Mouse (Mus musculus) lung, postnatal 0 days (tissue): ENCODE measurements around the gene Cmss1. TPM values are rescaled to one million over a fixed set of nuclear protein-coding genes. Genes with fewer than 3 reads are reported as not detected.

ENCODE experiments used
- ATAC-seq: fragments of 200-750 bp; cut with Nextera tagmentation; 2 replicates; pipeline ENCODE4 v1.8.0; 2017; ENCODE audit warnings: moderate library complexity
- DNase-seq: peaks from one replicate; pipeline ENCODE4 v3.0.0-alpha.2; 2016; ENCODE audit warnings: low spot score
- H3K27ac ChIP-seq: fragments of 300-500 bp; sonication (generic); 2 replicates; pipeline ENCODE4 v1.5.1; 2014; ENCODE audit warnings: antibody characterized with exemption, mild to moderate bottlenecking, low read length, mixed read lengths
- H3K27me3 ChIP-seq: fragments of 300-500 bp; sonication (generic); replicated peaks from 2 replicates; pipeline ENCODE4 v1.6.1; 2014; ENCODE audit warnings: low read length, mixed read lengths; ENCODE audit not compliant: insufficient read depth
- H3K36me3 ChIP-seq: fragments of 300-500 bp; sonication (generic); 2 replicates; pipeline ENCODE4 v1.6.1; 2014; ENCODE audit warnings: low read length, mixed read lengths; ENCODE audit not compliant: insufficient read depth
- H3K4me1 ChIP-seq: fragments of 300-500 bp; sonication (generic); 2 replicates; pipeline ENCODE4 v1.6.1; 2014; ENCODE audit warnings: antibody characterized with exemption, low read depth, low read length, mixed read lengths; ENCODE audit not compliant: insufficient read depth
- H3K4me2 ChIP-seq: fragments of 300-500 bp; sonication (generic); replicated peaks from 2 replicates; pipeline ENCODE4 v1.6.1; 2014; ENCODE audit warnings: low read depth, mild to moderate bottlenecking, low read length, moderate library complexity, mixed read lengths
- H3K4me3 ChIP-seq: fragments of 300-500 bp; sonication (generic); 2 replicates; pipeline ENCODE4 v1.5.1; 2014; ENCODE audit warnings: low read depth, low read length
- H3K9ac ChIP-seq: fragments of 300-500 bp; sonication (generic); replicated peaks from 2 replicates; pipeline ENCODE4 v1.6.1; 2014; ENCODE audit warnings: low read depth, mild to moderate bottlenecking
- H3K9me3 ChIP-seq: fragments of 300-500 bp; sonication (generic); 2 replicates; pipeline ENCODE4 v1.6.1; 2016; ENCODE audit warnings: low read length, mixed read lengths
- CTCF ChIP-seq: IDR thresholded peaks from 2 replicates; pipeline ENCODE4 v1.5.1; 2016; ENCODE audit warnings: antibody characterized with exemption, mild to moderate bottlenecking
- EP300 ChIP-seq: IDR thresholded peaks from 2 replicates; pipeline ENCODE4 v1.6.1; 2016; ENCODE audit warnings: antibody characterized with exemption, mild to moderate bottlenecking, control low read depth
- WGBS: fragments of 180-500 bp; shearing (Covaris S2); extraction: QIAGEN DNeasy Blood & Tissue Kit; methylation state at CpG from one replicate; pipeline ENCODE4 v1.1.7; 2014; 5-methylcytosine and 5-hydroxymethylcytosine counted together
- polyA plus RNA-seq: library from polyadenylated mRNA; unstranded; fragments of >200 nt; fragmentation: Nextera tagmentation; extraction: Ambion mirVana; gene quantifications from 2 replicates; pipeline ENCODE4 v1.2.1, GENCODE M21; 2015

Cmss1 gene
- polyA plus RNA-seq, 1 experiment from 2014 or later, result 23.1 TPM

DNA sequence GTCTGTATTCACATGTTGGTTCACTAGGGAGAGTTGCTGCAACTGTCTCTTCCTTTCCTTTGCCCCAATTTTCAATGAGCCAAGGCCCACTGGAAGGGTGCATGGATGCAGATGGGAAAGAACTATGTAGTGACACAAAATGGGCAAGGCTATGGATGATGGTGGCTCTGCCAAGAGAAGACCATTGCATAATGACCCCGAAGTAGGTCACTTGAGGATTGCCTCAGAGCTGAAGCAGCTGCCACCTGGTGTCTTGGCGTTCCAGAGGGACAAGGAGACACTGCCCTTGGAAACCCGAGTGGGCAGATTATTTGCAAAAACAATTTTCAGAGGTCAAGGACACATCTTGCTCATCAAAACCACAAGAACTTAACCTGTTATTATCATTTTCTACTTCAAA, 257.6 kb downstream of the Cmss1 start:
- Histone ChIP-seq H3K36me3 (no peaks in the 10 kb centered on the region), H3K27me3 (no peaks in the 10 kb centered on the region), H3K27ac (0 out of 2 replicates have a peak overlapping the region, but pooled peaks have one; percentile 26), H3K4me2 (no peak overlapping the region), H3K9ac (no peak overlapping the region), H3K4me3 (no peak overlapping the region), H3K9me3 (no peaks in the 10 kb centered on the region), H3K4me1 (no peaks in the 10 kb centered on the region)
- no peak for TF ChIP-seq CTCF
- no peak for TF ChIP-seq EP300
- peak; percentile 34; the same call in 1 of the 2 replicates for ATAC-seq
- 46% methylated on average over 3 of the region's 3 CpGs for WGBS
- DNase-seq, result no peak

DNA sequence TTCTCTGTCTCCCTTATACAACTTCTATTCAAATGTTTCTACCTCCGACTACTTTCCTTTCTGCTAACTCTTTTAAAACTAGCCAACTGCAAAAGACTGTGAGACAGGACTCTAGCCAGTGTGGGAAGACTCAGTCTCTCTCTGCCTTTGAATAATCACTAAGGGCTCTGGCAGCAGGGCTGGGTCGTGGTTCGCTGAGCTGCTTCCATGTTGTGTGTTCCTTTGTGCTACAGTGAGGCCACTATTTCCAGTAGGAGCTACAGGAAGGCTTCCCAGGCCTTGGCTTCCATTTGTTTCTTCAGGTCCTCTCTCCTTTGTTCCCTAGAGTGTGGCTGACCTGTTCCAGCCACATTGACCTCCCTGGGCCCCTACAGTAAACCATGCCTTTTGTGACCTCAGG, 260.4 kb downstream of the Cmss1 start:
- no peak for ATAC-seq
- no peak overlapping the region for H3K4me2 ChIP-seq
- H3K36me3 ChIP-seq, result no peaks in the 10 kb centered on the region
- no peak overlapping the region for H3K27ac ChIP-seq
- no peaks in the 10 kb centered on the region for H3K27me3 ChIP-seq
- H3K9me3 ChIP-seq, result no peaks in the 10 kb centered on the region
- TF ChIP-seq CTCF (no peak), EP300 (no peak)
- no peak overlapping the region for H3K9ac ChIP-seq
- 88% methylated on average over 3 of the region's 3 CpGs for WGBS
- no peak overlapping the region for H3K4me3 ChIP-seq
- no peaks in the 10 kb centered on the region for H3K4me1 ChIP-seq
- no peak for DNase-seq

DNA sequence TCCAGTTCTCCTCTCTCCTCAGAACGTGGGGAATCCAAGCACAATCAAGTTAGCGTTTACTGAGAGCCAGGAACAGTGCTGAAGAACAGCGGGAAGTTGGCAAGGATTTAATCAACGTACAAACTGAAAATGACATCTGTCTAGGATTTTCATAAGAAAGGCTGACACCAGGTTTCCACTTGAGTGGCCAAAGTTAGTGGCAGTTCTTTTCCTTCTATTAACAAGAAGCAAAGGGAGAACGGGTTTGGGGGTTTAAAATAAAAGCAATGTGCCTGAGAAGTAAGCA, 266.1 kb downstream of the Cmss1 start:
- H3K9me3 ChIP-seq, result no peaks in the 10 kb centered on the region
- WGBS, result 33% methylated on average over 5 of the region's 5 CpGs
- peak; percentile 47 for DNase-seq
- H3K4me1 ChIP-seq, result peaks cover 4% of the 10 kb centered on the region
- TF ChIP-seq CTCF, result no peak
- no peak for TF ChIP-seq EP300
- H3K4me2 ChIP-seq, result no peak overlapping the region
- no peak overlapping the region for H3K9ac ChIP-seq
- ATAC-seq, result no peak
- H3K27me3 ChIP-seq, result no peaks in the 10 kb centered on the region
- no peak overlapping the region for H3K4me3 ChIP-seq
- no peaks in the 10 kb centered on the region for H3K36me3 ChIP-seq
- no peak overlapping the region for H3K27ac ChIP-seq

DNA sequence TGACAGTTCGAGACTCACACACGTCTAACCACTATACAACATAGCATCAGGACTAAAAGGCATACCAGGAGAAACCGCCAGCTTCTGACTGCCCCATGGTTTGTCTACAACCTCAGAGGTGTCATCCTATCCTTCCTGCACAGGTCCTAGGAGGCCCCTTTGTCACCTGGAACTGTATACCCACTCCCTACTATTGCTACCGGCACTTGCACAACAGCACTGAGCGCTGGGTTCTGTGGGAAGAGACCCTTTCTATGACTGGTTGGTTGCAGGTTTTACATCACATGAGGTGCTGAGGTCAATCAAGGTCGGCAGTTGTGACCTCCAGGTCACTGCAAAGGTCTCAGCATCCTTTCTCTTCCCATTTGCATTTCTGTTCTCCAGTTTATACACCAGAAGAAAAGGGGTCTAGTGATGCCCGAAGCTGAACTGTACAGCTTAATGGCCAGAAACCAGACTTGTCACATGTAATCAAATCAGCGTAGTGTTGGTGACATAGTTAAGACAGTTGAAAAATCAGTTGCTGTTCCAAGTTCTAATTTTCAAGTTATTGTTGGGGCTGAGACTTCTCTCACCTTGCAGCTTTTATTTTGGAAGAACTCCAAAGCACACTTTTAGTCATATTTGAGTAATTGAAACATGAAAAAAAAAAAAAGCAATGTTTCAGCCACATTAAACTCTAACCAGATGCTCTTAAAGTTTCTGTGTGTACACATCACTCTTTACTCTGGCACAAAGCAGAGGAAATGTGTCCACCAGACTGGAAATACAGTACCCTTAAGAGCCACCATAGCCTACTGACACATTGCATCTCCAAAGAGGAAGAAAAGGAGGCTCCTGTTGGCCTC, 266.7 kb downstream of the Cmss1 start:
- Histone ChIP-seq H3K4me2 (no peak overlapping the region), H3K36me3 (no peaks in the 10 kb centered on the region), H3K27me3 (no peaks in the 10 kb centered on the region), H3K9me3 (no peaks in the 10 kb centered on the region), H3K9ac (no peak overlapping the region), H3K4me3 (no peak overlapping the region), H3K27ac (no peak overlapping the region), H3K4me1 (peaks cover 4% of the 10 kb centered on the region)
- 75% methylated on average over 8 of the region's 8 CpGs for WGBS
- ATAC-seq, result peak; percentile 68
- DNase-seq, result peak; percentile 34
- TF ChIP-seq EP300 (no peak), CTCF (no peak)

DNA sequence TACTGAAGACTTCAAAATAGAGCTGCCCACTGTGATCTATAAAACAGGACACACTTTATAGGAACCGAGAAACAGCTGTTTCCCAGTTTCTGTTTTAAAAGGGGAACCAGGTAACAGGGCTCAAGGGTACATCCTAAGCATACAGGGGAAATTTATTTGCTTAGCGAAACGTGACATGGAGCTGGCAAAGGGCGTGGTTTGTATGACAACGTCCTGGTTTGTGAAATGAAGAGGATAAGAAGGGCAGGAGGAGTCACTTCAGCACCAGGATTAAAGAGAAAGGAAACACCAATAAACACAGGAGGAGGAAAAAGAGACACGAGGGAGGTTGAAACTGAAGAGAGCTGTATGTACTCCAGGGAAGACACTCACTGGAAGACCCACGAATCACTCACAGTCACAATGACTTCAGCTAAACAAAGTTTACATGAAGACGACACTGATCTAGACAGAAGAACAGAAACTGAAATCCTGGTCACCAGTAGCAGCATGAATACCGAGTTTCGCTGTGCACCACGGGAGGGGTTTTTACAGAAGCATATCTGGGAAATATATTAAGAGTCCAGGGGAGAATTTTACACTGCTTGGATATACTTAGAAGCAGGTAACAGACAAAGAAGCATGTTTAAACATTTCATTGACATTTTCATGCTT, 269.8 kb downstream of the Cmss1 start:
- ATAC-seq (peak; percentile 28; the same call in 1 of the 2 replicates), DNase-seq (peak; percentile 56)
- Histone ChIP-seq H3K27me3 (no peaks in the 10 kb centered on the region), H3K4me2 (peak overlapping the region; percentile 15; the same call in 1 of the 2 replicates), H3K36me3 (no peaks in the 10 kb centered on the region), H3K4me1 (peaks cover 4% of the 10 kb centered on the region), H3K27ac (no peak overlapping the region), H3K9me3 (no peaks in the 10 kb centered on the region), H3K9ac (no peak overlapping the region), H3K4me3 (no peak overlapping the region)
- TF ChIP-seq EP300 (no peak), CTCF (no peak)
- WGBS, result 38% methylated on average over 11 of the region's 11 CpGs

DNA sequence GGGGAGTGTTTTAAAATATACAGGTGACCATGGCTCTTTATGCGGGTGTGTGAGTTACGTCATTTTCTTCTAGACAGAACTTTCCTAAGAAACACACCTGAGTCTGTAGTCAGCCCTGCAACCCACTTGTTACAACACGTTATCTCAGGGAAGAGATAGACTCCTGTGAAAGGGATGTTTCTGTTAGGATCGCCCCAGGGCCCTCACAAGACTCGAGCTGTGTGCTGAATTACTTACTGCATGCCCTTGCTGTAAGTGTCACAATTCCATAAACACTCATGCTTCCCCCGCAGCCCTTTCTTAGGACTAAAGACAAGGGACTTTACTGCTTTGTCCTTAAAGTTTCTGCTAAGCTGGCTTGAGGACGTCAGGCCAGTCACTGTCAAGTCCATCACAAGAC, 274.4 kb downstream of the Cmss1 start:
- 65% methylated on average over 7 of the region's 7 CpGs for WGBS
- TF ChIP-seq EP300 (no peak), CTCF (no peak)
- no peak for ATAC-seq
- Histone ChIP-seq H3K9me3 (no peaks in the 10 kb centered on the region), H3K4me3 (no peak overlapping the region), H3K4me1 (no peaks in the 10 kb centered on the region; the same call in 1 of the 2 replicates), H3K27me3 (no peaks in the 10 kb centered on the region), H3K4me2 (no peak overlapping the region), H3K9ac (no peak overlapping the region), H3K27ac (no peak overlapping the region), H3K36me3 (no peaks in the 10 kb centered on the region)
- DNase-seq, result no peak
